Comparison of ENCODE assay signal across 8 mouse cellular contexts in genomic region chr12:69502706-69503070, GRCm38 (mm10).
A peak's percentile ranks its signal among the peaks of the same experiment; 100 is the strongest.
DNase-seq lines count a peak whose midpoint lies in the region; ATAC-seq lines count a peak whose summit lies in the region.

No protein-coding gene starts in this region.

- H3K9me3 ChIP-seq in hindbrain, embryonic 11.5 days (ENCODE audit: control insufficient read depth, low read length): no peaks in the 10 kb centered on the region

- ATAC-seq in hindbrain, embryonic 11.5 days (ENCODE audit: low FRiP score): no peak

- WGBS in hindbrain, embryonic 11.5 days: 85% methylated on average over 6 of the region's 6 CpGs

- H3K36me3 ChIP-seq in hindbrain, embryonic 11.5 days (ENCODE audit: control insufficient read depth, insufficient read depth, low read length): no peaks in the 10 kb centered on the region

- peak overlapping the region; percentile 9; the same call in 1 of the 2 replicates for H3K4me2 ChIP-seq in hindbrain, embryonic 11.5 days (replicated peaks; ENCODE audit: low read depth, low read length)

- no peaks in the 10 kb centered on the region for H3K27me3 ChIP-seq in hindbrain, embryonic 11.5 days (ENCODE audit: control insufficient read depth, insufficient read depth, low read length)

- H3K27ac ChIP-seq in brown adipose tissue, adult 24 weeks (replicated peaks; ENCODE audit: low read depth, low read length): peak overlapping the region; percentile 98
- H3K27ac ChIP-seq in hindbrain, embryonic 11.5 days (ENCODE audit: low read depth, low read length): peak overlapping the region; percentile 56

- peaks cover 9% of the 10 kb centered on the region; the same call in 1 of the 2 replicates for H3K4me1 ChIP-seq in brown adipose tissue, adult 24 weeks (ENCODE audit: control insufficient read depth, insufficient read depth, insufficient read length, low read length)
- peaks cover 5% of the 10 kb centered on the region for H3K4me1 ChIP-seq in hindbrain, embryonic 11.5 days (replicated peaks; ENCODE audit: control insufficient read depth, insufficient read depth, low read length)

- H3K9ac ChIP-seq in hindbrain, embryonic 11.5 days (ENCODE audit: low read depth, low read length): no peak overlapping the region

- H3K4me3 ChIP-seq in brown adipose tissue, adult 24 weeks (ENCODE audit: insufficient read depth, low read depth, low read length): peak overlapping the region; percentile 59
- H3K4me3 ChIP-seq in hindbrain, embryonic 11.5 days (ENCODE audit: low read depth, low read length): no peak overlapping the region

- DNase-seq in kidney, adult 9 months: peak; percentile 17
- no peak for DNase-seq in kidney, adult 11 months
- DNase-seq in hindbrain, embryonic 11.5 days (ENCODE audit: low spot score): no peak
- DNase-seq in lung, postnatal 36 days: peak; percentile 42
- no peak for DNase-seq in right cerebral cortex, adult 18-20 months
- DNase-seq in embryo, embryonic 11 days: no peak
- no peak for DNase-seq in right cerebral cortex, postnatal 4 days

Comparison
In these comparisons a context has a peak if more than half of its experiments do, and no peak if none do; other contexts are left out.
1. DNase-seq: peak in kidney, adult 9 months (single experiment) and lung, postnatal 36 days (single experiment); none in kidney, adult 11 months (single experiment), hindbrain, embryonic 11.5 days (single experiment), right cerebral cortex, adult 18-20 months (single experiment), embryo, embryonic 11 days (single experiment) and right cerebral cortex, postnatal 4 days (single experiment).